Mouse (Mus musculus): Measurements from ENCODE around the gene Efl1. TPM values are rescaled to one million over a fixed set of nuclear protein-coding genes. Genes with fewer than 3 reads are reported as not detected.
A peak's percentile ranks its signal among the peaks of the same experiment; 100 is the strongest.
"Not testable (repeated sequence)": the region's sequence is repeated elsewhere in the genome, so short reads cannot be mapped to it uniquely, and the experiment has no call there.

Gene Efl1
- polyA plus RNA-seq, 1 experiment = 8.2 TPM

DNA sequence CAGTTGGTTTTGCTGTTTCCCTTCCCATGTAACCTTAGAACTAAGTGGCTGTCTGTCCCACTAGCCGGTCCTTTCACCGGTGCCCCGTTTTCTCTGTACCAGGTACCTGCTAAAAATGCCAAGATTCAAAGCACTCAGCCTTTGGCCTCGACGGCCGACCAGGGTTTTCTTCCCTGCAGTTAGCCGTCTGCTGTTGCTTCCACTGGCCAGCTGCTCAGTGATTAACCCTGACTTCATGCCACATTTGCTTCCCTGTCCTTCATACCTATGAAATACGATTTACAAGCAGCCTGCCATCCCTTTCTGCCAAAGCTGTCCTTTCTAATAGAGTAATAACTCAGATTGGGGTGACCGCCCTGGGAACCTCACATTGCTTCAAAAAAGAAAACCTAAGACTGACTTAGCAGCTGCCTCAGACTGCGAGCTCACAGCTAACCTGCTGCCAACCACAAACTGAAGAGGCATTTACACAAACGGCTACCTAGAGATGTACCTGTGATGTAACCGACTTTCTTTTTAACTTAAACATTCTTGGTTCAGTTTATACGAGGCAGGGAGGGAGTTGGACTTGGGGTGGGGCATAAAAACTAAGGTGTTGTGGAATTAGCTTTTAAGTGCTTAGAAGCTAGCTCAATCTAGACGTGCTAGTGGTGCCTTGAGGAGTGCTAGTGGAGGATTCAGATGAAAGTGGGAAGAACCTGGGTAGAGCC is 77.5 kb downstream of the Efl1 start:
- Histone ChIP-seq H3ac (ENCODE audit: control insufficient read depth, insufficient read length) (no peak overlapping the region), H3K36me3 (ENCODE audit: control insufficient read depth, insufficient read depth) (no peaks in the 10 kb centered on the region), H3K79me2 (ENCODE audit: control insufficient read depth, insufficient read depth) (no peaks in the 10 kb centered on the region), H3K27me3 (ENCODE audit: control insufficient read depth, insufficient read depth, insufficient read length) (no peaks in the 10 kb centered on the region), H3K4me3 (no peak overlapping the region), H3K4me2 (ENCODE audit: low read depth) (no peak overlapping the region)
- TF ChIP-seq REST (IDR thresholded peaks at IDR 0.05; ENCODE audit: insufficient read depth, insufficient read length) = no peak
- no peak for TF ChIP-seq E2F4 (IDR thresholded peaks at IDR 0.05; ENCODE audit: insufficient read depth)
- TF ChIP-seq MYOD1 (IDR thresholded peaks at IDR 0.05; ENCODE audit: control insufficient read depth in 1 of 3, insufficient read length in 2 of 3, low read depth in 2 of 3) = no peak

GRCm38 (mm10) chr7:82727066-82727465 is 78.7 kb downstream of the Efl1 start:
- H3K4me3 ChIP-seq = no peak overlapping the region
- H3K27me3 ChIP-seq (ENCODE audit: control insufficient read depth, insufficient read depth, insufficient read length) = no peaks in the 10 kb centered on the region
- TF ChIP-seq MAX (IDR thresholded peaks at IDR 0.05; ENCODE audit: low read depth) = no peak
- no peak for TF ChIP-seq MYOD1 (IDR thresholded peaks at IDR 0.05; ENCODE audit: control insufficient read depth in 1 of 3, insufficient read length in 2 of 3, low read depth in 2 of 3)
- H3K4me2 ChIP-seq (ENCODE audit: low read depth) = no peak overlapping the region
- H3K36me3 ChIP-seq (ENCODE audit: control insufficient read depth, insufficient read depth) = no peaks in the 10 kb centered on the region
- H3K79me2 ChIP-seq (ENCODE audit: control insufficient read depth, insufficient read depth) = no peaks in the 10 kb centered on the region
- H3ac ChIP-seq (ENCODE audit: control insufficient read depth, insufficient read length) = no peak overlapping the region

GRCm38 (mm10) chr7:82729009-82729408 is 80.6 kb downstream of the Efl1 start:
- H3ac ChIP-seq (ENCODE audit: control insufficient read depth, insufficient read length); H3K79me2 ChIP-seq (ENCODE audit: control insufficient read depth, insufficient read depth); H3K4me2 ChIP-seq (ENCODE audit: low read depth); H3K4me3 ChIP-seq; H3K27me3 ChIP-seq (ENCODE audit: control insufficient read depth, insufficient read depth, insufficient read length); H3K36me3 ChIP-seq (ENCODE audit: control insufficient read depth, insufficient read depth): not testable (repeated sequence)

DNA sequence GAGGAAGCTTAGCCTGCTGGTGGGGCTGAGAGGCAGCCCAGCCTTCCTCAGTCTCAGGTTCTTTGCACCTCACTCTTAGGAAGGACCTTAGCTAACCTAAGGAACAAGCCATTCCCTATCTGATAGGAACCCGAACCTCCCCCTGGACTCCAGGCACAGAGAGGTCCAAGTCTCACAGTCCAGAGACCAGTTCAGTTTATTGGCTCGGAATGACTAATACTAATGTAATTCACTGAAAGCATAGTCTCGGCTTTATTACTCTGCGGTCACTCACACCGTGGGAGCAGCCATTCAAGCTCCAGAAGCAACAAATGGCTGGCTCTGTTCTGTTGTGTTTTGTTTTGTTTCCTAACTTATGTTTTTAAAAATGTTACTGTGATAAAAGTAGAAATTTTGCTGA is 84.7 kb downstream of the Efl1 start:
- Histone ChIP-seq H3K4me2 (ENCODE audit: low read depth) (peak overlapping the region; percentile 63), H3K79me2 (ENCODE audit: control insufficient read depth, insufficient read depth) (no peaks in the 10 kb centered on the region)
- TF ChIP-seq TCF3 (IDR thresholded peaks at IDR 0.05; ENCODE audit: insufficient read length, low read depth) (no peak), E2F4 (IDR thresholded peaks at IDR 0.05; ENCODE audit: insufficient read depth) (no peak), USF1 (IDR thresholded peaks at IDR 0.05; ENCODE audit: low read depth) (no peak), TCF12 (IDR thresholded peaks at IDR 0.05; ENCODE audit: insufficient read depth, poor library complexity, severe bottlenecking) (no peak), MYOG (IDR thresholded peaks at IDR 0.05; ENCODE audit: control insufficient read depth in 1 of 3, insufficient read depth in 1 of 3, insufficient read length in 2 of 3, low read depth in 2 of 3) (no peak), POLR2A (IDR thresholded peaks at IDR 0.05; ENCODE audit: insufficient read length, low read depth) (no peak), POLR2AphosphoS2 (IDR thresholded peaks at IDR 0.05; ENCODE audit: insufficient read length, low read depth) (no peak), SRF (IDR thresholded peaks at IDR 0.05; ENCODE audit: control insufficient read depth, insufficient read length, low read depth) (no peak), MYOD1 (IDR thresholded peaks at IDR 0.05; ENCODE audit: control insufficient read depth in 1 of 3, insufficient read length in 2 of 3, low read depth in 2 of 3) (no peak), REST (IDR thresholded peaks at IDR 0.05; ENCODE audit: insufficient read depth, insufficient read length) (no peak), CEBPB (IDR thresholded peaks at IDR 0.05; ENCODE audit: insufficient read depth, poor library complexity, severe bottlenecking) (no peak), MAX (IDR thresholded peaks at IDR 0.05; ENCODE audit: low read depth) (no peak)

GRCm38 (mm10) chr7:82733995-82734394 is 85.6 kb downstream of the Efl1 start:
- no peak overlapping the region for H3K4me3 ChIP-seq
- TF ChIP-seq POLR2AphosphoS2 (IDR thresholded peaks at IDR 0.05; ENCODE audit: insufficient read length, low read depth) (no peak), TCF3 (IDR thresholded peaks at IDR 0.05; ENCODE audit: insufficient read length, low read depth) (no peak), TCF12 (IDR thresholded peaks at IDR 0.05; ENCODE audit: insufficient read depth, poor library complexity, severe bottlenecking) (no peak), CEBPB (IDR thresholded peaks at IDR 0.05; ENCODE audit: insufficient read depth, poor library complexity, severe bottlenecking) (no peak), MAX (IDR thresholded peaks at IDR 0.05; ENCODE audit: low read depth) (no peak), MYOG (IDR thresholded peaks at IDR 0.05; ENCODE audit: control insufficient read depth in 1 of 3, insufficient read depth in 1 of 3, insufficient read length in 2 of 3, low read depth in 2 of 3) (no peak), POLR2A (IDR thresholded peaks at IDR 0.05; ENCODE audit: insufficient read length, low read depth) (no peak), SRF (IDR thresholded peaks at IDR 0.05; ENCODE audit: control insufficient read depth, insufficient read length, low read depth) (no peak), MYOD1 (IDR thresholded peaks at IDR 0.05; ENCODE audit: control insufficient read depth in 1 of 3, insufficient read length in 2 of 3, low read depth in 2 of 3) (no peak), USF1 (IDR thresholded peaks at IDR 0.05; ENCODE audit: low read depth) (no peak), REST (IDR thresholded peaks at IDR 0.05; ENCODE audit: insufficient read depth, insufficient read length) (no peak), E2F4 (IDR thresholded peaks at IDR 0.05; ENCODE audit: insufficient read depth) (no peak)
- H3K27me3 ChIP-seq (ENCODE audit: control insufficient read depth, insufficient read depth, insufficient read length) = no peaks in the 10 kb centered on the region
- peak overlapping the region; percentile 63 for H3K4me2 ChIP-seq (ENCODE audit: low read depth)
- no peaks in the 10 kb centered on the region for H3K36me3 ChIP-seq (ENCODE audit: control insufficient read depth, insufficient read depth)
- H3K79me2 ChIP-seq (ENCODE audit: control insufficient read depth, insufficient read depth) = no peaks in the 10 kb centered on the region
- no peak overlapping the region for H3ac ChIP-seq (ENCODE audit: control insufficient read depth, insufficient read length)

More for the DNA sequence above, 84.7 kb downstream of the Efl1 start:
- Histone ChIP-seq H3K36me3 (ENCODE audit: control insufficient read depth, insufficient read depth) (no peaks in the 10 kb centered on the region), H3K27me3 (ENCODE audit: control insufficient read depth, insufficient read depth, insufficient read length) (no peaks in the 10 kb centered on the region), H3K4me3 (no peak overlapping the region), H3ac (ENCODE audit: control insufficient read depth, insufficient read length) (no peak overlapping the region)
